Mouse (Mus musculus) forebrain, embryonic 11.5 days (tissue): Measurements from ENCODE around the gene Kif21a. TPM values are rescaled to one million over a fixed set of nuclear protein-coding genes. Genes with fewer than 3 reads are reported as not detected.
A peak's percentile ranks its signal among the peaks of the same experiment; 100 is the strongest.

Experiments
- ATAC-seq: fragments of 200-750 bp; cut with Nextera tagmentation; replicated peaks from 2 replicates; pipeline ENCODE4 v1.8.0; 2017; ENCODE audit warnings: moderate TSS enrichment; ENCODE audit not compliant: low FRiP score
- DNase-seq: peaks from one replicate; pipeline ENCODE4 v3.0.0-alpha.2; 2017; ENCODE audit warnings: low spot score
- H3K27ac ChIP-seq: fragments of 300-500 bp; sonication (generic); 2 replicates; pipeline ENCODE4 v1.5.1; 2014; ENCODE audit warnings: low read depth, low read length
- H3K27me3 ChIP-seq: fragments of 300-500 bp; sonication (generic); 2 replicates; pipeline ENCODE4 v1.6.1; 2014; ENCODE audit warnings: mild to moderate bottlenecking, low read length, mixed read lengths; ENCODE audit not compliant: control insufficient read depth, insufficient read depth
- H3K36me3 ChIP-seq: fragments of 300-500 bp; sonication (generic); 2 replicates; pipeline ENCODE4 v1.6.1; 2014; ENCODE audit warnings: mild to moderate bottlenecking, low read length, moderate library complexity, mixed read lengths; ENCODE audit not compliant: control insufficient read depth, insufficient read depth
- H3K4me1 ChIP-seq: fragments of 300-500 bp; sonication (generic); replicated peaks from 2 replicates; pipeline ENCODE4 v1.6.1; 2014; ENCODE audit warnings: low read length, mixed read lengths; ENCODE audit not compliant: control insufficient read depth, insufficient read depth
- H3K4me2 ChIP-seq: fragments of 300-500 bp; sonication (generic); 2 replicates; pipeline ENCODE4 v1.6.1; 2014; ENCODE audit warnings: low read depth, mild to moderate bottlenecking, low read length, moderate library complexity, mixed read lengths; ENCODE audit not compliant: severe bottlenecking
- H3K4me3 ChIP-seq: fragments of 300-500 bp; sonication (generic); 2 replicates; pipeline ENCODE4 v1.5.1; 2014; ENCODE audit warnings: low read depth, low read length
- H3K9ac ChIP-seq: fragments of 300-500 bp; sonication (generic); 2 replicates; pipeline ENCODE4 v1.6.1; 2014; ENCODE audit warnings: low read length
- H3K9me3 ChIP-seq: fragments of 300-500 bp; sonication (generic); 2 replicates; pipeline ENCODE4 v1.6.1; 2016; ENCODE audit warnings: low read length, mixed read lengths; ENCODE audit not compliant: control insufficient read depth
- whole genome bisulfite sequencing: fragments of 180-500 bp; shearing (Covaris S2); extraction: QIAGEN DNeasy Blood & Tissue Kit; methylation state at CpG from one replicate; pipeline ENCODE4 v1.1.7; 2014; 5-methylcytosine and 5-hydroxymethylcytosine counted together
- polyA plus RNA-seq: library from polyadenylated mRNA; unstranded; fragments of >200 nt; fragmentation: Nextera tagmentation; extraction: Ambion mirVana; gene quantifications from 2 replicates; pipeline ENCODE4 v1.2.1, GENCODE M21; 2014

Kif21a gene
- polyA plus RNA-seq, 1 experiment from 2014 or later, result 48.8 TPM

GRCm38 (mm10) chr15:90991843-90992242, 57.9 kb downstream of the Kif21a start:
- DNase-seq (no peak), ATAC-seq (no peak)
- WGBS, result 87% methylated on average over 4 of the region's 4 CpGs
- Histone ChIP-seq H3K9me3 (no peaks in the 10 kb centered on the region), H3K27ac (no peak overlapping the region), H3K4me1 (no peaks in the 10 kb centered on the region), H3K4me3 (no peak overlapping the region), H3K4me2 (no peak overlapping the region), H3K9ac (no peak overlapping the region), H3K27me3 (no peaks in the 10 kb centered on the region), H3K36me3 (peaks cover 2% of the 10 kb centered on the region; the same call in 1 of the 2 replicates)

GRCm38 (mm10) chr15:90987714-90988250, 62.0 kb downstream of the Kif21a start:
- 96% methylated on average over 12 of the region's 12 CpGs for WGBS

DNA sequence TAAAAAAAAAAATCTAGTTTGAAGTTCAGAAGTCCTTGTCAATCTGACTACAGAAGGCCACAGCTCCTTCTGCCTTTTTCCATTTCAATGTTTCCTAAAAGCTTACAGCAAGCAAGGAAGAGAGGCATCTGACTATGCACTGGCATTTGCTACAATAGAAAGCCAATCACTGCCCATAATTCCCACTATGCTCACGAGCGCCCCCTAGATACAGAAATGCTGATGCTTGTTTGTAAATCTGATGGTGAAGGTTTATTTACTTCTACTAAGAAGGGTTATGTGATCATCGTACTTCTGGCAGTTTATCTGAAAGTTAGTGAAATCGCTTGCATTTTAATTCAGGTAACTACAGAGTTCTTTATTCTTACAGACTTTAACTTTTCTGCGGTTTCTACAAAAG, 73.8 kb downstream of the Kif21a start:
- Histone ChIP-seq H3K4me1 (peaks cover 6% of the 10 kb centered on the region; the same call in 1 of the 2 replicates), H3K4me2 (no peak overlapping the region), H3K4me3 (no peak overlapping the region), H3K9ac (no peak overlapping the region), H3K9me3 (no peaks in the 10 kb centered on the region; the same call in 1 of the 2 replicates), H3K27me3 (no peaks in the 10 kb centered on the region), H3K27ac (no peak overlapping the region), H3K36me3 (peaks cover 23% of the 10 kb centered on the region)
- ATAC-seq (no peak), DNase-seq (no peak)
- WGBS, result 74% methylated on average over 5 of the region's 5 CpGs

More at GRCm38 (mm10) chr15:90987714-90988250, 62.0 kb downstream of the Kif21a start:
- ATAC-seq, result no peak
- Histone ChIP-seq H3K9me3 (no peaks in the 10 kb centered on the region), H3K4me2 (no peak overlapping the region), H3K9ac (no peak overlapping the region), H3K4me3 (no peak overlapping the region), H3K27ac (no peak overlapping the region), H3K27me3 (no peaks in the 10 kb centered on the region), H3K36me3 (no peaks in the 10 kb centered on the region; the same call in 1 of the 2 replicates), H3K4me1 (no peaks in the 10 kb centered on the region)
- no peak for DNase-seq

DNA sequence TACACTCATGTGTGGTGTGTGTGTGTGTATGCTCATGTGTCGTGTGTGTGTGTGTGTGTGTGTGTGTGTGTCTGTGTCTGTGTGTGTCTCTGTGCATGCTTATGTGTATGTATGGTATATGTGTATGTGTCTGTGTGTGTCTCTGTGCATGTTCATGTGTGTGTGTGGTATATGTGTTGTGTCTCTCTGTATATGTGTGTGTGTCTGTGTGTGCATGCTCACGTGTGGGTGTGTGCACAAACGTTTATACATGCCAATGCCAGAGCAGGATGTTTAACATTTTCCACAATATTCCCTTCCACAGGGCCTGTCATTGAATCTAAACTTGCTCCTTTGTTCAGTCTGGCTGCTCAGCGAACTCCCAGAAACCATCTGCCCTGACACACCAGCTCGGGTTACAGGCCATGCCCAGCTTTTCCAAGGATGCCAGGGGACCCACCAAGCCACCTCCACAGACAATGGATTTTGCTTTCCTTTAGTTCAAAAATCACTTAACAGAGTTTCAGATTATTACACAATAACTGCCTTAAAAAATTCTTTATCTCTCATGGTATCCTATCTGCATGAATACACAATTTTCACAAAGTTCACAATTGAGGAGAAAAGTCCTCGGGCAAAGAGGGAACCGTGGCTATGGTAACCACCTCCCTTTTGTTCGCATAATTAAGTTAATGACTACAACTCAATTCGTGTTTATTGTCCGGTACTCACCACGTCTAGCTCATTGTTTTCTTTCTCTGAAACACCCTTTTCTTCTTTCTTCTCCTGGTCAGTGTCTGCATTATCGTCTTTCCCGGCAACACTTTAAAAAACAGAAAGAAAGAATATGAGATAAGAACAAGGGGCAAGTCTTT, 77.6 kb downstream of the Kif21a start:
- no peak overlapping the region for H3K4me3 ChIP-seq
- H3K9ac ChIP-seq, result no peak overlapping the region
- no peaks in the 10 kb centered on the region for H3K9me3 ChIP-seq
- no peaks in the 10 kb centered on the region for H3K27me3 ChIP-seq
- peak; percentile 72 for DNase-seq
- 31% methylated on average over 13 of the region's 13 CpGs for WGBS
- peak overlapping the region; percentile 50 for H3K27ac ChIP-seq
- no peak overlapping the region for H3K4me2 ChIP-seq
- H3K36me3 ChIP-seq, result peaks cover 24% of the 10 kb centered on the region
- H3K4me1 ChIP-seq, result peaks cover 6% of the 10 kb centered on the region; the same call in 1 of the 2 replicates
- ATAC-seq, result peak; percentile 81

DNA sequence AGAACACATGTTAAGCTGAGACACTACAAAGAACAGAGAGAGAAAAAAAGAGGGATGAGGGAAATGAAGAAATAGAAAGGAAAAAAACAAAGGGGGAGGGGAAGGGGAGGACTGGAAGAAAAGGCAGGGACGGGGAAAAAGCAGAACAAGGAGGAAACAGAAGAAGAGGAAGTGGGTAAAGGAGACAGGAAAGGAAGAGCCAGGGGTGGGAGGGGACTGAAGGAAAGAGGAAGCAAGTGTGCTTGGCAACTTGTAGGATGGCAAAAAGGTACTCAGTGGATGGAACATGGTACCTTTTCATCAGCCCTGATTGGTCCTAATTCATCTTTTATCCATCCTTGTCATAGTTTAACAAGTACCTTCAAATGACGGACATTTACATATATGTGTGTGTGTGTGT, 86.4 kb downstream of the Kif21a start:
- Histone ChIP-seq H3K27ac (no peak overlapping the region), H3K9ac (no peak overlapping the region), H3K4me3 (no peak overlapping the region), H3K9me3 (no peaks in the 10 kb centered on the region), H3K27me3 (no peaks in the 10 kb centered on the region), H3K4me1 (no peaks in the 10 kb centered on the region), H3K4me2 (no peak overlapping the region), H3K36me3 (peaks cover 14% of the 10 kb centered on the region)
- ATAC-seq (no peak), DNase-seq (no peak)
- WGBS, result 81% methylated on average over 2 of the region's 2 CpGs

GRCm38 (mm10) chr15:90962548-90962947, 87.2 kb downstream of the Kif21a start:
- H3K9ac ChIP-seq, result no peak overlapping the region
- 92% methylated on average over 4 of the region's 4 CpGs for WGBS
- H3K4me3 ChIP-seq, result no peak overlapping the region
- H3K9me3 ChIP-seq, result no peaks in the 10 kb centered on the region
- H3K27me3 ChIP-seq, result no peaks in the 10 kb centered on the region
- H3K36me3 ChIP-seq, result peaks cover 7% of the 10 kb centered on the region; the same call in 1 of the 2 replicates
- no peak overlapping the region for H3K27ac ChIP-seq
- H3K4me2 ChIP-seq, result no peak overlapping the region
- H3K4me1 ChIP-seq, result no peaks in the 10 kb centered on the region
- no peak for ATAC-seq
- DNase-seq, result no peak

DNA sequence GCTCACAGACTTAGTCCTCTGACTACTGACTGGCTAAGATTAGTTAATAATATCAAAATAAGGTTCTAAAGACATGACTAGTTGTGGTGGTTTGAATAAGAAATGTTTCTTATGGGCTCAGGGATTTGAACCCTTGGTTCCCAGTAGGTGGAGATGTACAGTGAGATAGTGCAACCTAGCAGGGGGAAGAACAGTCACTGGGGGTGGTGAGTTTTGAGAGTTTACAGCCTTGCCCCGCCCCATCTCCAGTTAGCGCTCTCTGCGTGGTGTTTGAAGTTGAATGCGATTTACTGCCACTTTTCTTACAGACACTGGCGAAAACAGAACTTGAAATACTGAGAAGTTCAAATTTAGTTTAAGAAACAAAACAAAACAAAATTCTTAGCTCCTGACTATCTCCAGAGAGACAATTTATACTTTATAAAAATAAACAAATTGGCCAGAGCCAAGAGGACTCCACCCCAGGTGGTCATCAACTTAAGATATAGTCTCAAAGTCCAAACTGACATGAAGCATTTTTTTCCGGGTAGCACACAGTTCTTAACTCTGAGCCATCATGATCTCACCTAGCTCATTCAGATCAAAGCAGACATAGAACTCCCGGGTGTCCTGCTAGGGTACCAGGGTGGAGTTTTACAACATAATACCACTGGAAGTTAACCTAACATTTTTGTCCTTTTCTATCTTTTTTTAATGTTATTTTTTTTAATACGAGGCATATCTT, 88.8 kb downstream of the Kif21a start:
- Histone ChIP-seq H3K36me3 (peaks cover 5% of the 10 kb centered on the region; the same call in 1 of the 2 replicates), H3K4me1 (no peaks in the 10 kb centered on the region), H3K9ac (no peak overlapping the region), H3K4me2 (no peak overlapping the region), H3K4me3 (no peak overlapping the region), H3K9me3 (no peaks in the 10 kb centered on the region), H3K27ac (no peak overlapping the region), H3K27me3 (no peaks in the 10 kb centered on the region)
- DNase-seq, result no peak
- no peak for ATAC-seq
- 93% methylated on average over 8 of the region's 8 CpGs for WGBS

- Histone ChIP-seq H3K27ac (no peak overlapping the region), H3K4me3 (no peak overlapping the region), H3K36me3 (peaks cover 4% of the 10 kb centered on the region), H3K4me2 (no peak overlapping the region), H3K4me1 (no peaks in the 10 kb centered on the region), H3K27me3 (no peaks in the 10 kb centered on the region), H3K9me3 (no peaks in the 10 kb centered on the region), H3K9ac (no peak overlapping the region)
- DNase-seq (no peak), ATAC-seq (no peak)
- 91% methylated on average over 6 of the region's 6 CpGs for WGBS
Measured at GRCm38 (mm10) chr15:90951383-90951782, 98.4 kb downstream of the Kif21a start.
